Mouse (Mus musculus) MEL (cell line): Measurements from ENCODE around the gene D17H6S53E. TPM values are rescaled to one million over a fixed set of nuclear protein-coding genes. Genes with fewer than 3 reads are reported as not detected.

ENCODE experiments used
- DNase-seq: peaks from one replicate; pipeline ENCODE4 v3.0.0; 2011; ENCODE audit warnings: low read depth, low spot score
- H3K27ac ChIP-seq: 2 replicates; pipeline ENCODE4 v1.5.1; 2012; ENCODE audit warnings: low read depth, mild to moderate bottlenecking, control low read depth, low read length, moderate library complexity; ENCODE audit not compliant: control insufficient read depth
- H3K27me3 ChIP-seq, 2 experiments: fragments of 150-350 bp in 1 of 2; sonication (generic) in 1 of 2; 2 replicates each; pipeline ENCODE4 v1.6.1; 2012; ENCODE audit warnings: low read length in 2 of 2, mild to moderate bottlenecking in 2 of 2, improper control_type of control experiment in 1 of 2, moderate library complexity in 1 of 2; ENCODE audit not compliant: insufficient read depth in 2 of 2, control insufficient read depth in 1 of 2
- H3K36me3 ChIP-seq, 2 experiments: 2 replicates each; pipeline ENCODE4 v1.6.1; 2012 to 2014; ENCODE audit warnings: low read length in 2 of 2, improper control_type of control experiment in 1 of 2, inconsistent platforms in 1 of 2, mild to moderate bottlenecking in 1 of 2; ENCODE audit not compliant: insufficient read depth in 2 of 2, control insufficient read depth in 1 of 2
- H3K4me1 ChIP-seq, 2 experiments: fragments of 150-350 bp in 1 of 2; sonication (generic) in 1 of 2; 2 replicates each; pipeline ENCODE4 v1.6.1; 2012; ENCODE audit warnings: low read length in 2 of 2, improper control_type of control experiment in 1 of 2, mild to moderate bottlenecking in 1 of 2; ENCODE audit not compliant: insufficient read depth in 2 of 2, control insufficient read depth in 1 of 2
- H3K4me3 ChIP-seq, 2 experiments: fragments of 150-350 bp in 1 of 2; sonication (generic) in 1 of 2; 2 replicates each; pipeline ENCODE4 v1.5.1; 2012; ENCODE audit warnings: low read depth in 2 of 2, low read length in 2 of 2, mild to moderate bottlenecking in 2 of 2, moderate library complexity in 2 of 2, control low read depth in 1 of 2, improper control_type of control experiment in 1 of 2; ENCODE audit not compliant: control insufficient read depth in 1 of 2, insufficient read depth in 1 of 2
- H3K79me2 ChIP-seq: 2 replicates; pipeline ENCODE4 v1.6.1; 2012; ENCODE audit warnings: mild to moderate bottlenecking, low read length, moderate library complexity; ENCODE audit not compliant: control insufficient read depth, poor library complexity, insufficient read depth
- H3K9ac ChIP-seq: 2 replicates; pipeline ENCODE4 v1.6.1; 2012; ENCODE audit warnings: low read depth, mild to moderate bottlenecking, control low read depth, low read length, moderate library complexity; ENCODE audit not compliant: control insufficient read depth, poor library complexity, severe bottlenecking
- H3K9me3 ChIP-seq: fragments of 150-350 bp; sonication (generic); replicated peaks from 2 replicates; pipeline ENCODE4 v1.6.1; 2012; ENCODE audit warnings: mild to moderate bottlenecking, low read length, improper control_type of control experiment, moderate library complexity; ENCODE audit not compliant: insufficient read depth
- CHD2 ChIP-seq: IDR thresholded peaks from 2 replicates; pipeline ENCODE4 v1.6.1; 2011; ENCODE audit warnings: low read length, improper control_type of control experiment
- CTCF ChIP-seq, 3 experiments: IDR thresholded peaks in 2 of 3; conservative IDR thresholded peaks in 1 of 3; 2 replicates each; pipeline ENCODE4 v1.5.1; 2011 to 2012; ENCODE audit warnings: low read length in 3 of 3, low read depth in 2 of 3, mild to moderate bottlenecking in 2 of 3, improper control_type of control experiment in 1 of 3, inconsistent platforms in 1 of 3, mixed read lengths in 1 of 3, moderate library complexity in 1 of 3; ENCODE audit not compliant: control insufficient read depth in 1 of 3, insufficient read depth in 1 of 3, poor library complexity in 1 of 3, severe bottlenecking in 1 of 3
- E2F4 ChIP-seq: IDR thresholded peaks from 2 replicates; pipeline ENCODE4 v1.6.1; 2011; ENCODE audit warnings: low read depth, low read length, improper control_type of control experiment, borderline replicate concordance
- ELF1 ChIP-seq: IDR thresholded peaks from 2 replicates; pipeline ENCODE4 v1.6.1; 2014; ENCODE audit warnings: low read depth, mild to moderate bottlenecking, inconsistent platforms, low read length, improper control_type of control experiment, moderate library complexity
- ETS1 ChIP-seq: IDR thresholded peaks from 2 replicates; pipeline ENCODE4 v1.6.1; 2012; ENCODE audit warnings: low read depth, mild to moderate bottlenecking, inconsistent platforms, low read length, improper control_type of control experiment, moderate library complexity
- GABPA ChIP-seq: IDR thresholded peaks from 2 replicates; pipeline ENCODE4 v1.6.1; 2012; ENCODE audit warnings: low read depth, mild to moderate bottlenecking, inconsistent platforms, low read length, improper control_type of control experiment, moderate library complexity
- GATA1 ChIP-seq: IDR thresholded peaks from 2 replicates; pipeline ENCODE4 v1.6.1; 2011; ENCODE audit warnings: low read depth, low read length, improper control_type of control experiment
- HCFC1 ChIP-seq: IDR thresholded peaks from 2 replicates; pipeline ENCODE4 v1.6.1; 2012; ENCODE audit warnings: low read depth, mild to moderate bottlenecking, inconsistent platforms, low read length, improper control_type of control experiment, moderate library complexity
- JUND ChIP-seq: IDR thresholded peaks from 2 replicates; pipeline ENCODE4 v1.6.1; 2011; ENCODE audit warnings: low read depth, mild to moderate bottlenecking, improper control_type of control experiment, low read length
- KAT2A ChIP-seq: conservative IDR thresholded peaks from 2 replicates; pipeline ENCODE4 v1.6.1; 2012; ENCODE audit warnings: low read depth, low read length, improper control_type of control experiment, inconsistent platforms
- MAFK ChIP-seq: IDR thresholded peaks from 2 replicates; pipeline ENCODE4 v1.6.1; 2011; ENCODE audit warnings: low read depth, mild to moderate bottlenecking, low read length, improper control_type of control experiment, borderline replicate concordance
- MAX ChIP-seq: IDR thresholded peaks from 2 replicates; pipeline ENCODE4 v1.6.1; 2011; ENCODE audit warnings: low read length, improper control_type of control experiment
- MAZ ChIP-seq: IDR thresholded peaks from 2 replicates; pipeline ENCODE4 v1.6.1; 2012; ENCODE audit warnings: low read depth, mild to moderate bottlenecking, inconsistent platforms, low read length, improper control_type of control experiment
- MYC ChIP-seq: IDR thresholded peaks from 2 replicates; pipeline ENCODE4 v1.6.1; 2011; ENCODE audit warnings: low read depth, mild to moderate bottlenecking, low read length, improper control_type of control experiment, moderate library complexity
- NELFE ChIP-seq: IDR thresholded peaks from 2 replicates; pipeline ENCODE4 v1.6.1; 2011; ENCODE audit warnings: low read depth, low read length, improper control_type of control experiment
- POLR2A ChIP-seq, 2 experiments: IDR thresholded peaks; 2 replicates each; pipeline ENCODE4 v1.6.1; 2011 to 2012; ENCODE audit warnings: low read length in 2 of 2, mild to moderate bottlenecking in 2 of 2, control low read depth in 1 of 2, improper control_type of control experiment in 1 of 2, low read depth in 1 of 2, moderate library complexity in 1 of 2; ENCODE audit not compliant: control insufficient read depth in 1 of 2, insufficient read depth in 1 of 2, poor library complexity in 1 of 2
- RAD21 ChIP-seq: IDR thresholded peaks from 2 replicates; pipeline ENCODE4 v1.6.1; 2011; ENCODE audit warnings: mild to moderate bottlenecking, low read depth, low read length, improper control_type of control experiment
- RCOR1 ChIP-seq: IDR thresholded peaks from 2 replicates; pipeline ENCODE4 v1.6.1; 2012; ENCODE audit warnings: low read depth, mild to moderate bottlenecking, inconsistent platforms, low read length, improper control_type of control experiment
- SIN3A ChIP-seq: IDR thresholded peaks from 2 replicates; pipeline ENCODE4 v1.6.1; 2012; ENCODE audit warnings: low read length, improper control_type of control experiment, inconsistent platforms
- SMC3 ChIP-seq: IDR thresholded peaks from 2 replicates; pipeline ENCODE4 v1.6.1; 2011; ENCODE audit warnings: low read depth, low read length, improper control_type of control experiment
- TAL1 ChIP-seq: IDR thresholded peaks from 2 replicates; pipeline ENCODE4 v1.6.1; 2012; ENCODE audit warnings: mild to moderate bottlenecking, inconsistent platforms, low read length, moderate library complexity, mixed read lengths
- TBP ChIP-seq: IDR thresholded peaks from 2 replicates; pipeline ENCODE4 v1.8.0; 2011; ENCODE audit warnings: low read depth, low read length, improper control_type of control experiment
- TCF12 ChIP-seq: IDR thresholded peaks from 2 replicates; pipeline ENCODE4 v1.6.1; 2014; ENCODE audit warnings: low read depth, mild to moderate bottlenecking, inconsistent platforms, low read length, improper control_type of control experiment, moderate library complexity
- UBTF ChIP-seq: IDR thresholded peaks from 2 replicates; pipeline ENCODE4 v1.6.1; 2012; ENCODE audit warnings: low read depth, mild to moderate bottlenecking, inconsistent platforms, low read length, improper control_type of control experiment, moderate library complexity, borderline replicate concordance; ENCODE audit not compliant: insufficient read depth
- USF1 ChIP-seq: IDR thresholded peaks from 2 replicates; pipeline ENCODE4 v1.6.1; 2014; ENCODE audit warnings: low read depth, mild to moderate bottlenecking, inconsistent platforms, low read length, improper control_type of control experiment, moderate library complexity
- ZC3H11A ChIP-seq: IDR thresholded peaks from 2 replicates; pipeline ENCODE4 v1.6.1; 2012; ENCODE audit warnings: low read depth, mild to moderate bottlenecking, inconsistent platforms, low read length, improper control_type of control experiment
- ZKSCAN1 ChIP-seq: IDR thresholded peaks from 2 replicates; pipeline ENCODE4 v1.6.1; 2012; ENCODE audit warnings: low read depth, mild to moderate bottlenecking, inconsistent platforms, low read length, improper control_type of control experiment, moderate library complexity
- ZMIZ1 ChIP-seq: IDR thresholded peaks from 2 replicates; pipeline ENCODE4 v1.6.1; 2012; ENCODE audit warnings: low read depth, mild to moderate bottlenecking, inconsistent platforms, low read length, improper control_type of control experiment, moderate library complexity
- ZNF384 ChIP-seq: IDR thresholded peaks from 2 replicates; pipeline ENCODE4 v1.6.1; 2012; ENCODE audit warnings: low read depth, mild to moderate bottlenecking, inconsistent platforms, low read length, improper control_type of control experiment
- polyA plus RNA-seq, 2 experiments: library from polyadenylated mRNA; stranded (reverse) in 1 of 2; unstranded in 1 of 2; fragments of >175 nt in 1 of 2; fragments of >200 nt in 1 of 2; gene quantifications; 2 replicates each; pipeline versions ENCODE4 v1.2.1 to v1.2.4; 2012; ENCODE audit warnings: low replicate concordance in 2 of 2, low read depth in 1 of 2; ENCODE audit not compliant: insufficient read length in 2 of 2, insufficient read depth in 1 of 2, missing spikeins in 1 of 2
- total RNA-seq: library from RNA; depleted of rRNA; stranded (reverse); fragments of 300-350 nt; gene quantifications from 2 replicates; pipeline ENCODE4 v1.2.3, GENCODE M21; 2012

D17H6S53E gene
- total and polyA plus RNA-seq, 3 experiments, result 11.6 to 13.6 TPM; not detected in 1

GRCm38 (mm10) chr17:35167794-35168193, 41.6 kb downstream of the D17H6S53E start:
- Histone ChIP-seq H3K4me1 (peaks cover 5 to 15% of the 10 kb centered on the region in 2 experiments; a peak in 3 of 4 replicates), H3K9me3 (no peaks in the 10 kb centered on the region), H3K27ac (no peak overlapping the region), H3K4me3 (no peak overlapping the region), H3K27me3 (no peaks in the 10 kb centered on the region), H3K79me2 (peaks cover 22% of the 10 kb centered on the region), H3K36me3 (peaks cover under 1 to 15% of the 10 kb centered on the region in 2 experiments; a peak in 2 of 4 replicates), H3K9ac (no peak overlapping the region)
- DNase-seq, result no peak
- TF ChIP-seq GABPA (no peak), ZKSCAN1 (no peak), TAL1 (no peak), ELF1 (no peak), ZMIZ1 (no peak), MAX (no peak), E2F4 (no peak), JUND (no peak), ZC3H11A (no peak), RCOR1 (no peak), GATA1 (no peak), NELFE (no peak), CHD2 (no peak), UBTF (no peak), KAT2A (no peak), POLR2A (IDR thresholded peaks at IDR 0.05; ENCODE audit: control insufficient read depth in 1 of 2, insufficient read depth in 1 of 2, low read depth in 1 of 2, low read length in 2 of 2, poor library complexity in 1 of 2) (no peak), CTCF (IDR thresholded peaks at IDR 0.05 in 2 of 3, conservative IDR thresholded peaks at IDR 0.05 in 1 of 3; ENCODE audit: control insufficient read depth in 1 of 3, insufficient read depth in 1 of 3, low read depth in 2 of 3, low read length in 3 of 3, poor library complexity in 1 of 3, severe bottlenecking in 1 of 3) (no peak), USF1 (no peak)

- Histone ChIP-seq H3K4me3 (no peak overlapping the region), H3K36me3 (peaks cover 0 to 9% of the 10 kb centered on the region in 2 experiments; a peak in 2 of 4 replicates), H3K4me1 (peaks cover 6 to 23% of the 10 kb centered on the region in 2 experiments), H3K79me2 (peaks cover 13% of the 10 kb centered on the region), H3K9me3 (no peaks in the 10 kb centered on the region), H3K27me3 (no peaks in the 10 kb centered on the region), H3K9ac (no peak overlapping the region), H3K27ac (no peak overlapping the region)
- DNase-seq, result peak; percentile 89
- peak; percentile 53 to 85 (median 61) for TF ChIP-seq CTCF (IDR thresholded peaks at IDR 0.05 in 2 of 3, conservative IDR thresholded peaks at IDR 0.05 in 1 of 3; ENCODE audit: control insufficient read depth in 1 of 3, insufficient read depth in 1 of 3, low read depth in 2 of 3, low read length in 3 of 3, poor library complexity in 1 of 3, severe bottlenecking in 1 of 3)
- TF ChIP-seq ETS1, result no peak
- TF ChIP-seq SMC3, result peak; percentile 90
- no peak for TF ChIP-seq MAX
- peak; percentile 98 for TF ChIP-seq ZNF384
- peak; percentile 15; the same call in 1 of the 2 replicates for TF ChIP-seq JUND
- no peak for TF ChIP-seq TBP
- TF ChIP-seq RAD21, result peak; percentile 87
- TF ChIP-seq ZC3H11A, result peak; percentile 87
- TF ChIP-seq SIN3A, result peak; percentile 68; the same call in 1 of the 2 replicates
- TF ChIP-seq HCFC1, result peak; percentile 61
- TF ChIP-seq MYC, result peak; percentile 66
- 0 out of 2 replicates have a peak, but pooled peaks have one; percentile 43 for TF ChIP-seq MAZ
- no peak for TF ChIP-seq MAFK
- peak; percentile 47; the same call in 1 of the 2 replicates for TF ChIP-seq ZKSCAN1
- no peak for TF ChIP-seq TCF12
- no peak for TF ChIP-seq KAT2A
- no peak for TF ChIP-seq RCOR1
- TF ChIP-seq, all 39 proteins: peak for 11
Observed at GRCm38 (mm10) chr17:35168541-35169207, 42.5 kb downstream of the D17H6S53E start.
